Mouse (Mus musculus): ENCODE data around the gene Nbr1.

DNA sequence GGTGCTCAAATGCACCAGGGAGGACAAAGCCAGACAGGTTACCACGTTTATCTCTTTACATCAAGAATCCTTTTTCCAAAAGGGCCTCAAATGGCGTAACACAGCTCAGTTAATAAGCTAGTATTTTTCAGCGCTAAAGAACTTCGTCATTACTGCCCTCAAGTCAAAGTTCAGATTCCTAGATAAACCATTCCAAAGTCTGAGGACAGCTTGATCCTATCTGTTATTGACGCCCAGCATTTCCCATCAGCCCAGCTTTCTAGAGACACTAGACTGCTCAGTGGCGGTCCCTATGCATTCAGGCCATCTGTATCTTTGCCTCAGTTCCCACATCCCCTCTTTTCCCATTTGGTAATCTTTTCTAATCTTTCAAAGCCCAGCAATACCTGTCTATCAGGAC, 32.6 kb upstream of the Nbr1 start:
- no peak for TF ChIP-seq CTCF (IDR thresholded peaks at IDR 0.05; ENCODE audit: low read depth)
- TF ChIP-seq EP300 (IDR thresholded peaks at IDR 0.05; ENCODE audit: low read depth), result no peak

Data from heart, postnatal 0 days (tissue).